Mouse (Mus musculus) midbrain, embryonic 11.5 days (tissue): ENCODE data around the gene Slc35d3. TPM values are rescaled to one million over a fixed set of nuclear protein-coding genes. Genes with fewer than 3 reads are reported as not detected.

Experiments used
- ATAC-seq: fragments of 200-750 bp; cut with Nextera tagmentation; 2 replicates; pipeline ENCODE4 v1.8.0; 2017; ENCODE audit warnings: moderate TSS enrichment, moderate library complexity; ENCODE audit not compliant: low FRiP score
- DNase-seq: peaks from one replicate; pipeline ENCODE4 v3.0.0; 2015; ENCODE audit warnings: low spot score; ENCODE audit errors: missing footprints
- H3K27ac ChIP-seq: fragments of 300-500 bp; sonication (generic); 2 replicates; pipeline ENCODE4 v1.5.1; 2014; ENCODE audit warnings: low read depth, low read length
- H3K27me3 ChIP-seq: fragments of 300-500 bp; sonication (generic); 2 replicates; pipeline ENCODE4 v1.6.1; 2014; ENCODE audit warnings: mild to moderate bottlenecking, low read length, moderate library complexity, mixed read lengths; ENCODE audit not compliant: control insufficient read depth, insufficient read depth
- H3K36me3 ChIP-seq: fragments of 300-500 bp; sonication (generic); 2 replicates; pipeline ENCODE4 v1.6.1; 2014; ENCODE audit warnings: mild to moderate bottlenecking, low read length, moderate library complexity, mixed read lengths; ENCODE audit not compliant: control insufficient read depth, insufficient read depth
- H3K4me1 ChIP-seq: fragments of 300-500 bp; sonication (generic); 2 replicates; pipeline ENCODE4 v1.6.1; 2014; ENCODE audit warnings: low read length; ENCODE audit not compliant: control insufficient read depth, insufficient read depth
- H3K4me2 ChIP-seq: fragments of 300-500 bp; sonication (generic); 2 replicates; pipeline ENCODE4 v1.6.1; 2014; ENCODE audit warnings: mild to moderate bottlenecking, moderate library complexity
- H3K4me3 ChIP-seq: fragments of 300-500 bp; sonication (generic); 2 replicates; pipeline ENCODE4 v1.5.1; 2014; ENCODE audit warnings: low read depth, low read length
- H3K9ac ChIP-seq: fragments of 300-500 bp; sonication (generic); 2 replicates; pipeline ENCODE4 v1.6.1; 2014; ENCODE audit warnings: low read length
- H3K9me3 ChIP-seq: fragments of 300-500 bp; sonication (generic); 2 replicates; pipeline ENCODE4 v1.6.1; 2016; ENCODE audit warnings: low read length; ENCODE audit not compliant: control insufficient read depth
- WGBS: fragments of 180-500 bp; shearing (Covaris S2); extraction: QIAGEN DNeasy Blood & Tissue Kit; methylation state at CpG from one replicate; pipeline ENCODE4 v1.1.7; 2014; 5-methylcytosine and 5-hydroxymethylcytosine counted together
- polyA plus RNA-seq: library from polyadenylated mRNA; unstranded; fragments of >200 nt; fragmentation: Nextera tagmentation; extraction: Ambion mirVana; gene quantifications from 2 replicates; pipeline ENCODE4 v1.2.1, GENCODE M21; 2014

Slc35d3 gene
- polyA plus RNA-seq, 1 experiment from 2014 or later, result 0.63 TPM

DNA sequence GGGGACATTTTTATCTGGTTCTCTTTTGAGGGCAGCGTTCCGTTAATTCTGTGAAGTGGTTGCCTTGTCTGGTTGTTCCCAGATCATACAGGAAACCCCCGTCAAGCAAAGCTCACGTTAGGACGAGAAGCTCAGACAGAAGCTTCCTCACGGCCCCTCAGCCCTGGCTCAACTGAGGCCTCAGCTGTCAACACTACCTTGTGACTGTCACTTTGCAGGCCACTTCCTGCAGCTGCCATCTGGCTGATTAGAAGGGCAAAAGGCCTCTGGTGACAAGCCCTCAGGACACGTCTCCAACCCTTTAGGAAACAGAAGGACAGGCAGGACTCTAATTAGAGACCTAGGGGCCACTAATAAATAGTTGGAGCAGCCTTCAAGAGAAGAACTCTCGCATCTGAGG, 35.9 kb downstream of the Slc35d3 start:
- H3K36me3 ChIP-seq, result no peaks in the 10 kb centered on the region
- no peak for DNase-seq
- H3K4me1 ChIP-seq, result no peaks in the 10 kb centered on the region
- no peaks in the 10 kb centered on the region for H3K27me3 ChIP-seq
- WGBS, result 56% methylated on average over 8 of the region's 8 CpGs
- H3K4me3 ChIP-seq, result no peak overlapping the region
- H3K27ac ChIP-seq, result no peak overlapping the region
- no peak for ATAC-seq
- no peaks in the 10 kb centered on the region for H3K9me3 ChIP-seq
- H3K4me2 ChIP-seq, result no peak overlapping the region
- no peak overlapping the region for H3K9ac ChIP-seq

DNA sequence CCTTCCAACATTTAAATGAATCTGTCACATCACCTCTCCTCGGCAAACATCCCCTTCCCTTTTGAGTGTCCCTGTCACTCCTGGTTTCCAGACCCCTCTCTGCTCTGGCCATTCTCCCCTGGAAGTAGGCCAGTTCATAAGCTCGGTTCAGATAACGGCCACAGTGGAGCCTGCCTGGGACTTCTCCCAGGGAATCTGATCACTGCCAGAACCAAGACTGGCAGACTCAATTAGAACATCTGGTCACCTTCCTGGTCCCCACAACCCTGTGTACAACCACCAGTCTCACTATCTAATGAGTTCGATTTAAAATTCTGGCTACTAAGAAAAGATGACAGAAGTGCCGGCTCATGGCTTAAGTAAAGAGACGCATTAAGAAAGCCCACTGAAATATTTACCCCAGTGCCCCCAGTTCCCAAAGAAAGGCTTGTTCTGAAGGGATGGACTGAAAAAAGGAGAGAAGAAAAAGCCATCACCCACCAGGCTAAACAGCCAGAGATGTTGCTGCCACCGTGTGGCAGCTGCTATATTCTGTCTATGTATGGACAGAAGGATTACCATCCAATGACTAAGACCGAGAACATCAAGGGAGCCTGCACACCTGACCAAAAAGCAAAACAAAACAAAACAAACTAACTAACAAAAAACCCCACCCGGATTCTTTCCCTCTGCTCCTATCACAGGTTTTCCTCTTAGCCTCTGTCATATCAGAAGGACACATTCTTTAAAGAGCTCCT, 39.7 kb downstream of the Slc35d3 start:
- Histone ChIP-seq H3K4me1 (no peaks in the 10 kb centered on the region), H3K36me3 (no peaks in the 10 kb centered on the region), H3K27ac (no peak overlapping the region), H3K4me2 (no peak overlapping the region), H3K27me3 (no peaks in the 10 kb centered on the region), H3K4me3 (no peak overlapping the region), H3K9ac (no peak overlapping the region), H3K9me3 (no peaks in the 10 kb centered on the region)
- DNase-seq, result peak; percentile 86
- WGBS, result 63% methylated on average over 9 of the region's 9 CpGs
- no peak for ATAC-seq

DNA sequence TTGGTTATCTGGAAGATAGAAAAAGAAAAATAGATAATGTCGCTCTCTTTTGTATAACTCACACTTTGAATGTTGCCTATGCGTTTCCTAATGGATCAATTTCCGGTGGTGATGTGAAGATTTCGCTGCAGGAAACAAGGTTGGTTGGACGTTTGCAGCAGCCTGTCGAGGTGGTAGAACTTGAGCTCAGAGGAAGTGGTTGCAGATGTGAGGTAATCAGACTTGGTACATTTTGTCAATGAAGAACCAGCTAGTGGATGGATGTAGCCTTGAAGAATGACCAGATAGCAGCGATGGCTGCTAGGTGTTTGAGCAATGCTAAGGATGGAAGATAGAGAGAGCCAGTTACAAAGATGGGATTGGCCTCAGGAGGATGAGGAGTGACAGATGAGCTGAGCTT, 46.5 kb downstream of the Slc35d3 start:
- DNase-seq (no peak), ATAC-seq (no peak)
- no peaks in the 10 kb centered on the region for H3K9me3 ChIP-seq
- no peaks in the 10 kb centered on the region for H3K36me3 ChIP-seq
- H3K4me3 ChIP-seq, result no peak overlapping the region
- H3K27ac ChIP-seq, result no peak overlapping the region
- H3K27me3 ChIP-seq, result no peaks in the 10 kb centered on the region
- no peak overlapping the region for H3K9ac ChIP-seq
- no peak overlapping the region for H3K4me2 ChIP-seq
- WGBS, result 89% methylated on average over 7 of the region's 7 CpGs
- no peaks in the 10 kb centered on the region for H3K4me1 ChIP-seq

DNA sequence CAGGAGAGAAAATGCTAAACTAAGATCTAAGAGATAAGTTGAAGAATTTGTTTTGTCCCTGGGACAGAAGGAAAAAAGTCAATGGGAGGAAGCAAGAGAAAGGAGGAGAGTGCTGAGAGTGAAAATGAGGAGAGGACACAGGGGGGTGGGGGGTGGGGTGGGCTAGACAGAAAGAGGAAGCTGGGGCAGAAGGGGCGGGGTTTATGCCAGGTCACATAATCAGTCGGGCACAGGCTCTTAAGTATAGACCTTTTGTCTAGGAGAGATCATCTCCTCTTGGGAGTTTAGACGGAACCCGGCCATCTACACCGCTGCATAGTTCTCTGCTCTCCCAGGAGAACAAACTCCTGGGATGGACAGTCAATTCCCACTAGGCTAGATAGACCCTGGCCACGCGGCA, 48.3 kb downstream of the Slc35d3 start:
- no peak overlapping the region for H3K4me3 ChIP-seq
- H3K27ac ChIP-seq, result no peak overlapping the region
- no peaks in the 10 kb centered on the region for H3K27me3 ChIP-seq
- H3K9ac ChIP-seq, result no peak overlapping the region
- no peaks in the 10 kb centered on the region for H3K9me3 ChIP-seq
- ATAC-seq (no peak), DNase-seq (no peak)
- WGBS, result 85% methylated on average over 7 of the region's 7 CpGs
- no peaks in the 10 kb centered on the region for H3K36me3 ChIP-seq
- no peak overlapping the region for H3K4me2 ChIP-seq
- H3K4me1 ChIP-seq, result no peaks in the 10 kb centered on the region

Other genes with a start within 250 kb of the Slc35d3 start
- gene Il22ra2, start 229.5 kb downstream of the Slc35d3 start, polyA plus RNA-seq, result not detected in 2 replicates
- gene Il20ra, start 138.9 kb downstream of the Slc35d3 start, polyA plus RNA-seq, result 0.14 and 0.22 TPM in 2 replicates
- 33.4 and 33.6 TPM in 2 replicates for gene Pex7, start 56.2 kb upstream of the Slc35d3 start, polyA plus RNA-seq
- gene Map3k5, start 83.0 kb upstream of the Slc35d3 start, polyA plus RNA-seq, result 0.51 and 1.0 TPM in 2 replicates